Mouse (Mus musculus): ENCODE data around the gene Pard6a. TPM values are rescaled to one million over a fixed set of nuclear protein-coding genes. Genes with fewer than 3 reads are reported as not detected.

The Pard6a gene
- total RNA-seq, 1 experiment from 2014 or later: 28.7 TPM

- no peak for ATAC-seq (replicated peaks; ENCODE audit: insufficient number of reproducible peaks, low FRiP score, low TSS enrichment, poor library complexity, severe bottlenecking)
Observed at GRCm38 (mm10) chr8:105698734-105699133, 2.2 kb upstream of the Pard6a start.

GRCm38 (mm10) chr8:105699488-105700215 lies 1.3 kb upstream of the Pard6a start:
- ATAC-seq (replicated peaks; ENCODE audit: insufficient number of reproducible peaks, low FRiP score, low TSS enrichment, poor library complexity, severe bottlenecking): no peak

- peak; percentile 45 for ATAC-seq (replicated peaks; ENCODE audit: insufficient number of reproducible peaks, low FRiP score, low TSS enrichment, poor library complexity, severe bottlenecking)
Observed at GRCm38 (mm10) chr8:105700566-105700965, 382 bp upstream of the Pard6a start.

- ATAC-seq (replicated peaks; ENCODE audit: insufficient number of reproducible peaks, low FRiP score, low TSS enrichment, poor library complexity, severe bottlenecking): no peak
Observed at GRCm38 (mm10) chr8:105702001-105702401, 1.1 kb downstream of the Pard6a start.

- ATAC-seq (replicated peaks; ENCODE audit: insufficient number of reproducible peaks, low FRiP score, low TSS enrichment, poor library complexity, severe bottlenecking): no peak
Observed at GRCm38 (mm10) chr8:105702731-105703415, 1.9 kb downstream of the Pard6a start.

- ATAC-seq (replicated peaks; ENCODE audit: insufficient number of reproducible peaks, low FRiP score, low TSS enrichment, poor library complexity, severe bottlenecking): no peak
Observed at GRCm38 (mm10) chr8:105704146-105704812, 3.3 kb downstream of the Pard6a start.

GRCm38 (mm10) chr8:105704955-105705354 lies 4.0 kb downstream of the Pard6a start:
- no peak for ATAC-seq (replicated peaks; ENCODE audit: insufficient number of reproducible peaks, low FRiP score, low TSS enrichment, poor library complexity, severe bottlenecking)

- no peak for ATAC-seq (replicated peaks; ENCODE audit: insufficient number of reproducible peaks, low FRiP score, low TSS enrichment, poor library complexity, severe bottlenecking)
Observed at GRCm38 (mm10) chr8:105706426-105706825, 5.5 kb downstream of the Pard6a start.

GRCm38 (mm10) chr8:105707498-105708403 lies 6.8 kb downstream of the Pard6a start, which contains the start of the genes 4933405L10Rik and Enkd1:
Gene 4933405L10Rik, plus strand, starts transcription at chr8:105707655.
Gene Enkd1, minus strand, starts transcription at chr8:105708210.
- peak; percentile 77 for ATAC-seq (replicated peaks; ENCODE audit: insufficient number of reproducible peaks, low FRiP score, low TSS enrichment, poor library complexity, severe bottlenecking)

- no peak for ATAC-seq (replicated peaks; ENCODE audit: insufficient number of reproducible peaks, low FRiP score, low TSS enrichment, poor library complexity, severe bottlenecking)
Observed at GRCm38 (mm10) chr8:105708675-105709074, 7.7 kb downstream of the Pard6a start.

GRCm38 (mm10) chr8:105709317-105709716 lies 8.4 kb downstream of the Pard6a start:
- ATAC-seq (replicated peaks; ENCODE audit: insufficient number of reproducible peaks, low FRiP score, low TSS enrichment, poor library complexity, severe bottlenecking): no peak

GRCm38 (mm10) chr8:105712286-105712685 lies 11.3 kb downstream of the Pard6a start:
- no peak for ATAC-seq (replicated peaks; ENCODE audit: insufficient number of reproducible peaks, low FRiP score, low TSS enrichment, poor library complexity, severe bottlenecking)

- peak; percentile 76 for ATAC-seq (replicated peaks; ENCODE audit: insufficient number of reproducible peaks, low FRiP score, low TSS enrichment, poor library complexity, severe bottlenecking)
Observed at GRCm38 (mm10) chr8:105714139-105714538, 13.2 kb downstream of the Pard6a start.

- no peak for ATAC-seq (replicated peaks; ENCODE audit: insufficient number of reproducible peaks, low FRiP score, low TSS enrichment, poor library complexity, severe bottlenecking)
Observed at GRCm38 (mm10) chr8:105715042-105715441, 14.1 kb downstream of the Pard6a start.

- ATAC-seq (replicated peaks; ENCODE audit: insufficient number of reproducible peaks, low FRiP score, low TSS enrichment, poor library complexity, severe bottlenecking): no peak
Observed at GRCm38 (mm10) chr8:105716302-105716945, 15.5 kb downstream of the Pard6a start.

GRCm38 (mm10) chr8:105719637-105720036 lies 18.7 kb downstream of the Pard6a start:
- no peak for ATAC-seq (replicated peaks; ENCODE audit: insufficient number of reproducible peaks, low FRiP score, low TSS enrichment, poor library complexity, severe bottlenecking)

- ATAC-seq (replicated peaks; ENCODE audit: insufficient number of reproducible peaks, low FRiP score, low TSS enrichment, poor library complexity, severe bottlenecking): no peak
Observed at GRCm38 (mm10) chr8:105722861-105723260, 21.9 kb downstream of the Pard6a start.

GRCm38 (mm10) chr8:105725726-105726125 lies 24.8 kb downstream of the Pard6a start:
- ATAC-seq (replicated peaks; ENCODE audit: insufficient number of reproducible peaks, low FRiP score, low TSS enrichment, poor library complexity, severe bottlenecking): no peak
